Mouse (Mus musculus) gastrocnemius, adult 8-10 months (tissue): ENCODE measurements around the gene Etfb. TPM values are rescaled to one million over a fixed set of nuclear protein-coding genes. Genes with fewer than 3 reads are reported as not detected.

Experiments used
- DNase-seq, 2 experiments: peaks; one replicate each; pipeline ENCODE4 v3.0.0; 2022; ENCODE audit warnings: low spot score in 2 of 2
- microRNA-seq: library from miRNA; unstranded; fragments of <30 nt; microRNA quantifications from one replicate; pipeline ENCODE4 v1.2.0, GENCODE M21; 2022
- total RNA-seq, 4 experiments: library from RNA; stranded (reverse); gene quantifications; 2 replicates each; pipeline ENCODE4 v1.2.4; 2022

The Etfb gene
- total RNA-seq, 4 experiments from 2014 or later, result 284 to 324 (median 303) TPM

GRCm38 (mm10) chr7:43495343-43496021 is 51.6 kb downstream of the Etfb start:
- no peak for DNase-seq

Small RNAs within 50 kb of the gene (microRNA-seq; reads per million reads assigned to microRNA genes)
- 3.3 reads per million for gene Mir7051

Other genes with a start within 250 kb of the Etfb start
- gene Zfp715, start 130.8 kb upstream of the Etfb start, total RNA-seq, result 10 to 100 TPM in 2 of 4 experiments, 1 to 10 TPM in 2; 9.9 to 11.7 (median 10.6) TPM
- gene Siglecf, start 92.7 kb upstream of the Etfb start, total RNA-seq, result not detected
- not detected for gene Siglecg, start 35.9 kb upstream of the Etfb start, total RNA-seq
- not detected for gene Lim2, start 16.4 kb upstream of the Etfb start, total RNA-seq
- not detected for gene Nkg7, start 7.0 kb upstream of the Etfb start, total RNA-seq
- not detected for gene Cldnd2, start 3.3 kb upstream of the Etfb start, total RNA-seq
- under 1 TPM in 1 of 4 experiments, not detected in 3; 0.73 TPM for gene Gm45233, start within 50 bp of the Etfb start, total RNA-seq
- gene Vsig10l, start 19.1 kb downstream of the Etfb start, total RNA-seq, result 1 to 10 TPM; 1.3 to 2.7 (median 1.7) TPM
- gene Iglon5, start 46.0 kb downstream of the Etfb start, total RNA-seq, result under 1 TPM in 3 of 4 experiments, not detected in 1; 0.10 to 0.31 (median 0.13) TPM
- gene 4931406B18Rik, start 61.9 kb downstream of the Etfb start, total RNA-seq, result not detected
- gene Cd33, start 100.3 kb downstream of the Etfb start, total RNA-seq, result under 1 TPM; 0.10 to 0.75 (median 0.52) TPM
- under 1 TPM; 0.16 to 0.43 (median 0.33) TPM for gene Zfp658, start 118.2 kb downstream of the Etfb start, total RNA-seq
- 1 to 10 TPM; 3.6 to 3.9 (median 3.8) TPM for gene Zfp719, start 135.5 kb downstream of the Etfb start, total RNA-seq
- not detected for gene Zfp819, start 163.1 kb downstream of the Etfb start, total RNA-seq
- gene Ceacam18, start 190.6 kb downstream of the Etfb start, total RNA-seq, result not detected
- gene Siglece, start 216.1 kb downstream of the Etfb start, total RNA-seq, result under 1 TPM; 0.12 to 0.25 (median 0.16) TPM
- 1 to 10 TPM; 2.1 to 3.2 (median 2.6) TPM for gene Ctu1, start 227.9 kb downstream of the Etfb start, total RNA-seq
- under 1 TPM in 1 of 4 experiments, not detected in 3; 0.19 TPM for gene Klk14, start 246.3 kb downstream of the Etfb start, total RNA-seq